Mouse (Mus musculus) MEL (cell line): ENCODE measurements around the gene Macrod2. TPM values are rescaled to one million over a fixed set of nuclear protein-coding genes. Genes with fewer than 3 reads are reported as not detected.

ENCODE experiments used
- DNase-seq: peaks from one replicate; pipeline ENCODE4 v3.0.0; 2011; ENCODE audit warnings: low read depth, low spot score
- H3K27ac ChIP-seq: 2 replicates; pipeline ENCODE4 v1.5.1; 2012; ENCODE audit warnings: low read depth, mild to moderate bottlenecking, control low read depth, low read length, moderate library complexity; ENCODE audit not compliant: control insufficient read depth
- H3K27me3 ChIP-seq, 2 experiments: fragments of 150-350 bp in 1 of 2; sonication (generic) in 1 of 2; 2 replicates each; pipeline ENCODE4 v1.6.1; 2012; ENCODE audit warnings: low read length in 2 of 2, mild to moderate bottlenecking in 2 of 2, improper control_type of control experiment in 1 of 2, moderate library complexity in 1 of 2; ENCODE audit not compliant: insufficient read depth in 2 of 2, control insufficient read depth in 1 of 2
- H3K36me3 ChIP-seq, 2 experiments: 2 replicates each; pipeline ENCODE4 v1.6.1; 2012 to 2014; ENCODE audit warnings: low read length in 2 of 2, improper control_type of control experiment in 1 of 2, inconsistent platforms in 1 of 2, mild to moderate bottlenecking in 1 of 2; ENCODE audit not compliant: insufficient read depth in 2 of 2, control insufficient read depth in 1 of 2
- H3K4me1 ChIP-seq, 2 experiments: fragments of 150-350 bp in 1 of 2; sonication (generic) in 1 of 2; 2 replicates each; pipeline ENCODE4 v1.6.1; 2012; ENCODE audit warnings: low read length in 2 of 2, improper control_type of control experiment in 1 of 2, mild to moderate bottlenecking in 1 of 2; ENCODE audit not compliant: insufficient read depth in 2 of 2, control insufficient read depth in 1 of 2
- H3K4me3 ChIP-seq, 2 experiments: fragments of 150-350 bp in 1 of 2; sonication (generic) in 1 of 2; 2 replicates each; pipeline ENCODE4 v1.5.1; 2012; ENCODE audit warnings: low read depth in 2 of 2, low read length in 2 of 2, mild to moderate bottlenecking in 2 of 2, moderate library complexity in 2 of 2, control low read depth in 1 of 2, improper control_type of control experiment in 1 of 2; ENCODE audit not compliant: control insufficient read depth in 1 of 2, insufficient read depth in 1 of 2
- H3K79me2 ChIP-seq: 2 replicates; pipeline ENCODE4 v1.6.1; 2012; ENCODE audit warnings: mild to moderate bottlenecking, low read length, moderate library complexity; ENCODE audit not compliant: control insufficient read depth, poor library complexity, insufficient read depth
- H3K9ac ChIP-seq: 2 replicates; pipeline ENCODE4 v1.6.1; 2012; ENCODE audit warnings: low read depth, mild to moderate bottlenecking, control low read depth, low read length, moderate library complexity; ENCODE audit not compliant: control insufficient read depth, poor library complexity, severe bottlenecking
- H3K9me3 ChIP-seq: fragments of 150-350 bp; sonication (generic); replicated peaks from 2 replicates; pipeline ENCODE4 v1.6.1; 2012; ENCODE audit warnings: mild to moderate bottlenecking, low read length, improper control_type of control experiment, moderate library complexity; ENCODE audit not compliant: insufficient read depth
- BHLHE40 ChIP-seq: IDR thresholded peaks from 2 replicates; pipeline ENCODE4 v1.6.1; 2012; ENCODE audit warnings: low read depth, mild to moderate bottlenecking, inconsistent platforms, low read length, improper control_type of control experiment, borderline replicate concordance
- CHD1 ChIP-seq: IDR thresholded peaks from 2 replicates; pipeline ENCODE4 v1.6.1; 2012; ENCODE audit warnings: low read depth, mild to moderate bottlenecking, inconsistent platforms, low read length, improper control_type of control experiment
- CHD2 ChIP-seq: IDR thresholded peaks from 2 replicates; pipeline ENCODE4 v1.6.1; 2011; ENCODE audit warnings: low read length, improper control_type of control experiment
- E2F4 ChIP-seq: IDR thresholded peaks from 2 replicates; pipeline ENCODE4 v1.6.1; 2011; ENCODE audit warnings: low read depth, low read length, improper control_type of control experiment, borderline replicate concordance
- EP300 ChIP-seq, 2 experiments: IDR thresholded peaks; 2 replicates each; pipeline ENCODE4 v1.6.1; 2011; ENCODE audit warnings: improper control_type of control experiment in 2 of 2, low read length in 2 of 2, low read depth in 1 of 2, mild to moderate bottlenecking in 1 of 2
- GABPA ChIP-seq: IDR thresholded peaks from 2 replicates; pipeline ENCODE4 v1.6.1; 2012; ENCODE audit warnings: low read depth, mild to moderate bottlenecking, inconsistent platforms, low read length, improper control_type of control experiment, moderate library complexity
- HCFC1 ChIP-seq: IDR thresholded peaks from 2 replicates; pipeline ENCODE4 v1.6.1; 2012; ENCODE audit warnings: low read depth, mild to moderate bottlenecking, inconsistent platforms, low read length, improper control_type of control experiment, moderate library complexity
- KAT2A ChIP-seq: conservative IDR thresholded peaks from 2 replicates; pipeline ENCODE4 v1.6.1; 2012; ENCODE audit warnings: low read depth, low read length, improper control_type of control experiment, inconsistent platforms
- MAFK ChIP-seq: IDR thresholded peaks from 2 replicates; pipeline ENCODE4 v1.6.1; 2011; ENCODE audit warnings: low read depth, mild to moderate bottlenecking, low read length, improper control_type of control experiment, borderline replicate concordance
- MXI1 ChIP-seq: IDR thresholded peaks from 2 replicates; pipeline ENCODE4 v1.6.1; 2011; ENCODE audit warnings: mild to moderate bottlenecking, low read depth, low read length, improper control_type of control experiment
- MYC ChIP-seq: IDR thresholded peaks from 2 replicates; pipeline ENCODE4 v1.6.1; 2011; ENCODE audit warnings: low read depth, mild to moderate bottlenecking, low read length, improper control_type of control experiment, moderate library complexity
- NELFE ChIP-seq: IDR thresholded peaks from 2 replicates; pipeline ENCODE4 v1.6.1; 2011; ENCODE audit warnings: low read depth, low read length, improper control_type of control experiment
- NRF1 ChIP-seq: IDR thresholded peaks from 2 replicates; pipeline ENCODE4 v1.6.1; 2014; ENCODE audit warnings: low read depth, mild to moderate bottlenecking, inconsistent platforms, low read length, improper control_type of control experiment, moderate library complexity; ENCODE audit not compliant: poor library complexity, insufficient read depth, severe bottlenecking
- POLR2A ChIP-seq, 2 experiments: IDR thresholded peaks; 2 replicates each; pipeline ENCODE4 v1.6.1; 2011 to 2012; ENCODE audit warnings: low read length in 2 of 2, mild to moderate bottlenecking in 2 of 2, control low read depth in 1 of 2, improper control_type of control experiment in 1 of 2, low read depth in 1 of 2, moderate library complexity in 1 of 2; ENCODE audit not compliant: control insufficient read depth in 1 of 2, insufficient read depth in 1 of 2, poor library complexity in 1 of 2
- POLR2AphosphoS2 ChIP-seq: IDR thresholded peaks from 2 replicates; pipeline ENCODE4 v1.6.1; 2011; ENCODE audit warnings: low read length, improper control_type of control experiment
- RCOR1 ChIP-seq: IDR thresholded peaks from 2 replicates; pipeline ENCODE4 v1.6.1; 2012; ENCODE audit warnings: low read depth, mild to moderate bottlenecking, inconsistent platforms, low read length, improper control_type of control experiment
- SMC3 ChIP-seq: IDR thresholded peaks from 2 replicates; pipeline ENCODE4 v1.6.1; 2011; ENCODE audit warnings: low read depth, low read length, improper control_type of control experiment
- TBP ChIP-seq: IDR thresholded peaks from 2 replicates; pipeline ENCODE4 v1.8.0; 2011; ENCODE audit warnings: low read depth, low read length, improper control_type of control experiment
- UBTF ChIP-seq: IDR thresholded peaks from 2 replicates; pipeline ENCODE4 v1.6.1; 2012; ENCODE audit warnings: low read depth, mild to moderate bottlenecking, inconsistent platforms, low read length, improper control_type of control experiment, moderate library complexity, borderline replicate concordance; ENCODE audit not compliant: insufficient read depth
- USF1 ChIP-seq: IDR thresholded peaks from 2 replicates; pipeline ENCODE4 v1.6.1; 2014; ENCODE audit warnings: low read depth, mild to moderate bottlenecking, inconsistent platforms, low read length, improper control_type of control experiment, moderate library complexity
- USF2 ChIP-seq, 2 experiments: IDR thresholded peaks; 2 replicates each; pipeline ENCODE4 v1.6.1; 2011 to 2012; ENCODE audit warnings: improper control_type of control experiment in 2 of 2, low read length in 2 of 2, borderline replicate concordance in 1 of 2, inconsistent platforms in 1 of 2, low read depth in 1 of 2, mild to moderate bottlenecking in 1 of 2; ENCODE audit not compliant: insufficient read depth in 1 of 2
- ZMIZ1 ChIP-seq: IDR thresholded peaks from 2 replicates; pipeline ENCODE4 v1.6.1; 2012; ENCODE audit warnings: low read depth, mild to moderate bottlenecking, inconsistent platforms, low read length, improper control_type of control experiment, moderate library complexity
- ZNF384 ChIP-seq: IDR thresholded peaks from 2 replicates; pipeline ENCODE4 v1.6.1; 2012; ENCODE audit warnings: low read depth, mild to moderate bottlenecking, inconsistent platforms, low read length, improper control_type of control experiment
- polyA plus RNA-seq, 2 experiments: library from polyadenylated mRNA; stranded (reverse) in 1 of 2; unstranded in 1 of 2; fragments of >175 nt in 1 of 2; fragments of >200 nt in 1 of 2; gene quantifications; 2 replicates each; pipeline versions ENCODE4 v1.2.1 to v1.2.4; 2012; ENCODE audit warnings: low replicate concordance in 2 of 2, low read depth in 1 of 2; ENCODE audit not compliant: insufficient read length in 2 of 2, insufficient read depth in 1 of 2, missing spikeins in 1 of 2
- total RNA-seq: library from RNA; depleted of rRNA; stranded (reverse); fragments of 300-350 nt; gene quantifications from 2 replicates; pipeline ENCODE4 v1.2.3, GENCODE M21; 2012

The Macrod2 gene
- total and polyA plus RNA-seq, 3 experiments, result not detected

DNA sequence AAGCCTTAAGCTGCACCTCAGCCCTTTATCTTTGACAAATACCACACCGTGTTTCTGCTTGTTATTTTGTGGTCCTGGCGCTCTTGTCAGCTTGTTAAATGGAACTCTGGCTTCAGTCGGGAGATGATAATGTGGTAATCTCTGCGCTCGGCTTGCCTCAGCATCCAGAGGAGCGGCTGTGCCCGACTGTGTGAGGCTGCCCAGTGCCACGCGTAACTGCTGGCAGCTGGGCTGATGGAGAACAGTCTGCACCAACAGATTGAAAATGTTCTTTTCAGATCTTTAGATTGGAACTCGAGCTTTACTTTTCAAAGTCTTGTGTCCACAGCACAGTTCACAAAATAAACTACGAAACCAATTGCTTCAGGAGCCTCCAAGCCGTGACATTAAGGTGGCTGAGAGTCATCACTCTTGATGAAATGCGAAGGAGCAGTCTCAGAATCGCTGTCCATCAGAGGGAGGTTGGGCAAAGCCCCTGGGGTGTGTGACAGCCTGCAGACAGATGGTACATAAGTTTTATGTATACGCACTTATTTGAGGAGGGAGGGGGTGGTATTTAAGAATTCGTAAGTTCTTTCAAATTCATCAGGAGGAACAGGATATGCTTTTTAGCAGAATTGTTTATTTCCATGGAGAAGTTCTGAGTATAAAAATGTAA is 836.0 kb downstream of the Macrod2 start:
- Histone ChIP-seq H3K27me3 (no peaks in the 10 kb centered on the region), H3K9me3 (no peaks in the 10 kb centered on the region)
- no peak for TF ChIP-seq MAFK
- no peak for TF ChIP-seq POLR2A (IDR thresholded peaks at IDR 0.05; ENCODE audit: control insufficient read depth in 1 of 2, insufficient read depth in 1 of 2, low read depth in 1 of 2, low read length in 2 of 2, poor library complexity in 1 of 2)
- TF ChIP-seq KAT2A, result no peak
- TF ChIP-seq MYC, result no peak
- no peak for TF ChIP-seq RCOR1
- no peak for TF ChIP-seq CHD1
- no peak for TF ChIP-seq NELFE
- TF ChIP-seq BHLHE40, result no peak
- no peak for TF ChIP-seq USF1
- TF ChIP-seq MXI1, result no peak
- TF ChIP-seq, all 39 proteins: peak for 0
- Histone ChIP-seq H3K9ac (no peak overlapping the region), H3K79me2 (no peaks in the 10 kb centered on the region), H3K36me3 (no peaks in the 10 kb centered on the region), H3K27ac (no peak overlapping the region), H3K4me3 (no peak overlapping the region), H3K4me1 (no peaks in the 10 kb centered on the region)
- no peak for DNase-seq

DNA sequence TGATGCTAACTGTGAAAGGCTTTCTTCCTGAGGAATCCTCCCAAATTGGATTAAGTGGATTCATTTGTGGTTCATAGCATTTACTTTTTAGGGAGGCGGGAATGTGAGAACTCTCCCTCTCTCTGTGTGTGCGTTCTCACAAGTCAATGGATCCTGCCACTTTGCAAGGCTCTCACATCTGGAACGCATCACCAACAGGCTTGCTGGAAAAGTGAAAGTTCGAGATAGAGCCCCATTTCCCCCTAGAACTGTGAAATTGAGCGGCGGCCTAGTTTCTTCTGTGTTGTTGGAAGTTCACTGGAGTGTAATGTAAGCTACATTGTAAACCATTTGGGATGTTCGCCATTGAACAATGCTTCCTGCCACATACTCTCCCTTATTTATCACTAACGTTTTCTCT is 839.2 kb downstream of the Macrod2 start:
- no peak for TF ChIP-seq SMC3
- no peak for TF ChIP-seq USF2 (IDR thresholded peaks at IDR 0.05; ENCODE audit: borderline replicate concordance in 1 of 2, insufficient read depth in 1 of 2, low read depth in 1 of 2, low read length in 2 of 2)
- TF ChIP-seq GABPA, result no peak
- no peak for TF ChIP-seq CHD2
- TF ChIP-seq NRF1, result no peak
- TF ChIP-seq EP300 (IDR thresholded peaks at IDR 0.05; ENCODE audit: low read depth in 1 of 2, low read length in 2 of 2), result no peak
- TF ChIP-seq TBP, result no peak
- no peak for TF ChIP-seq HCFC1
- no peak for TF ChIP-seq UBTF
- no peak for TF ChIP-seq ZNF384
- TF ChIP-seq POLR2AphosphoS2, result no peak
- TF ChIP-seq ZMIZ1, result no peak
- no peak for TF ChIP-seq MYC
- TF ChIP-seq E2F4, result no peak
- H3K27ac ChIP-seq, result no peak overlapping the region
- DNase-seq, result no peak

More for the DNA sequence above, 839.2 kb downstream of the Macrod2 start:
- H3K4me1 ChIP-seq, result no peaks in the 10 kb centered on the region
- H3K4me3 ChIP-seq, result no peak overlapping the region
- no peaks in the 10 kb centered on the region for H3K9me3 ChIP-seq
- no peaks in the 10 kb centered on the region for H3K79me2 ChIP-seq
- H3K27me3 ChIP-seq, result no peaks in the 10 kb centered on the region
- no peak overlapping the region for H3K9ac ChIP-seq
- no peaks in the 10 kb centered on the region for H3K36me3 ChIP-seq
